Mouse (Mus musculus): ENCODE results near the gene Cx3cl1. TPM values are rescaled to one million over a fixed set of nuclear protein-coding genes. Genes with fewer than 3 reads are reported as not detected.
A peak's percentile ranks its signal among the peaks of the same experiment; 100 is the strongest.

Cx3cl1 gene
- polyA plus RNA-seq, 1 experiment from 2014 or later: 6.9 TPM

GRCm38 (mm10) chr8:94745476-94746184 lies 26.2 kb upstream of the Cx3cl1 start, which contains the start of gene Ccl22:
Gene Ccl22, plus strand, starts transcription at chr8:94745590.
- Histone ChIP-seq H3K36me3 (ENCODE audit: poor library complexity, severe bottlenecking) (no peaks in the 10 kb centered on the region), H3K9me3 (replicated peaks) (no peaks in the 10 kb centered on the region), H3K4me1 (no peaks in the 10 kb centered on the region), H3K4me3 (no peak within 1 kb of the TSS), H3K4me2 (no peak within 1 kb of the TSS), H3K27me3 (no peaks in the 10 kb centered on the region), H3K9ac (no peak within 1 kb of the TSS), H3K27ac (no peak within 1 kb of the TSS)
- ATAC-seq: no peak
- 91% methylated on average over 7 of the region's 7 CpGs for WGBS

GRCm38 (mm10) chr8:94746832-94747231 lies 25.0 kb upstream of the Cx3cl1 start:
- no peaks in the 10 kb centered on the region for H3K27me3 ChIP-seq
- no peak overlapping the region for H3K27ac ChIP-seq
- no peaks in the 10 kb centered on the region for H3K36me3 ChIP-seq (ENCODE audit: poor library complexity, severe bottlenecking)
- no peaks in the 10 kb centered on the region for H3K4me1 ChIP-seq
- no peak overlapping the region for H3K4me3 ChIP-seq
- H3K4me2 ChIP-seq: no peak overlapping the region
- WGBS: 89% methylated on average over 8 of the region's 8 CpGs
- H3K9me3 ChIP-seq (replicated peaks): no peaks in the 10 kb centered on the region
- ATAC-seq: no peak
- H3K9ac ChIP-seq: no peak overlapping the region

GRCm38 (mm10) chr8:94748363-94748762 lies 23.4 kb upstream of the Cx3cl1 start:
- ATAC-seq: no peak
- Histone ChIP-seq H3K36me3 (ENCODE audit: poor library complexity, severe bottlenecking) (no peaks in the 10 kb centered on the region), H3K27me3 (no peaks in the 10 kb centered on the region), H3K4me1 (no peaks in the 10 kb centered on the region), H3K4me2 (no peak overlapping the region), H3K9ac (no peak overlapping the region), H3K4me3 (no peak overlapping the region), H3K27ac (no peak overlapping the region), H3K9me3 (replicated peaks) (no peaks in the 10 kb centered on the region)
- 68% methylated on average over 4 of the region's 4 CpGs for WGBS

GRCm38 (mm10) chr8:94749942-94750341 lies 21.9 kb upstream of the Cx3cl1 start:
- no peak for ATAC-seq
- no peak overlapping the region for H3K27ac ChIP-seq
- no peaks in the 10 kb centered on the region for H3K4me1 ChIP-seq
- 89% methylated on average over 3 of the region's 3 CpGs for WGBS
- H3K27me3 ChIP-seq: no peaks in the 10 kb centered on the region
- H3K4me2 ChIP-seq: no peak overlapping the region
- no peaks in the 10 kb centered on the region for H3K36me3 ChIP-seq (ENCODE audit: poor library complexity, severe bottlenecking)
- no peak overlapping the region for H3K9ac ChIP-seq
- H3K4me3 ChIP-seq: no peak overlapping the region
- no peaks in the 10 kb centered on the region for H3K9me3 ChIP-seq (replicated peaks)

- H3K4me3 ChIP-seq: no peak overlapping the region
- no peaks in the 10 kb centered on the region for H3K4me1 ChIP-seq
- no peak overlapping the region for H3K4me2 ChIP-seq
- H3K36me3 ChIP-seq (ENCODE audit: poor library complexity, severe bottlenecking): no peaks in the 10 kb centered on the region
- H3K9ac ChIP-seq: no peak overlapping the region
- H3K9me3 ChIP-seq (replicated peaks): no peaks in the 10 kb centered on the region
- H3K27ac ChIP-seq: no peak overlapping the region
- 84% methylated on average over 10 of the region's 10 CpGs for WGBS
- no peaks in the 10 kb centered on the region for H3K27me3 ChIP-seq
- ATAC-seq: no peak
Observed at GRCm38 (mm10) chr8:94751023-94751849, 20.6 kb upstream of the Cx3cl1 start.

- Histone ChIP-seq H3K4me2 (no peak overlapping the region), H3K9ac (no peak overlapping the region), H3K4me1 (no peaks in the 10 kb centered on the region), H3K27me3 (no peaks in the 10 kb centered on the region), H3K4me3 (no peak overlapping the region), H3K9me3 (replicated peaks) (no peaks in the 10 kb centered on the region), H3K36me3 (ENCODE audit: poor library complexity, severe bottlenecking) (no peaks in the 10 kb centered on the region), H3K27ac (no peak overlapping the region)
- 87% methylated on average over 2 of the region's 2 CpGs for WGBS
- no peak for ATAC-seq
Observed at GRCm38 (mm10) chr8:94754006-94754405, 17.8 kb upstream of the Cx3cl1 start.

- Histone ChIP-seq H3K9ac (no peak overlapping the region), H3K4me1 (no peaks in the 10 kb centered on the region), H3K27me3 (no peaks in the 10 kb centered on the region), H3K36me3 (ENCODE audit: poor library complexity, severe bottlenecking) (no peaks in the 10 kb centered on the region), H3K4me3 (no peak overlapping the region), H3K9me3 (replicated peaks) (no peaks in the 10 kb centered on the region), H3K4me2 (no peak overlapping the region), H3K27ac (no peak overlapping the region)
- no peak for ATAC-seq
- WGBS: 74% methylated on average over 2 of the region's 2 CpGs
Observed at GRCm38 (mm10) chr8:94754486-94754885, 17.3 kb upstream of the Cx3cl1 start.

- 76% methylated on average over 9 of the region's 9 CpGs for WGBS
- Histone ChIP-seq H3K4me1 (peaks cover 14% of the 10 kb centered on the region), H3K27ac (no peak overlapping the region), H3K9ac (no peak overlapping the region), H3K27me3 (peaks cover 15% of the 10 kb centered on the region), H3K9me3 (replicated peaks) (no peaks in the 10 kb centered on the region), H3K36me3 (ENCODE audit: poor library complexity, severe bottlenecking) (no peaks in the 10 kb centered on the region), H3K4me3 (no peak overlapping the region), H3K4me2 (no peak overlapping the region)
- ATAC-seq: no peak
Observed at GRCm38 (mm10) chr8:94767035-94767434, 4.8 kb upstream of the Cx3cl1 start.

GRCm38 (mm10) chr8:94770945-94771344 lies 864 bp upstream of the Cx3cl1 start:
- no peak overlapping the region for H3K27ac ChIP-seq
- no peaks in the 10 kb centered on the region for H3K36me3 ChIP-seq (ENCODE audit: poor library complexity, severe bottlenecking)
- no peak overlapping the region for H3K4me2 ChIP-seq
- peaks cover 37% of the 10 kb centered on the region for H3K4me1 ChIP-seq
- no peak overlapping the region for H3K4me3 ChIP-seq
- H3K9me3 ChIP-seq (replicated peaks): no peaks in the 10 kb centered on the region
- 38% methylated on average over 6 of the region's 6 CpGs for WGBS
- ATAC-seq: no peak
- H3K9ac ChIP-seq: no peak overlapping the region
- peaks cover 17% of the 10 kb centered on the region for H3K27me3 ChIP-seq

GRCm38 (mm10) chr8:94773048-94773447 lies 1.2 kb downstream of the Cx3cl1 start:
- whole genome bisulfite sequencing: 45% methylated on average over 6 of the region's 6 CpGs
- Histone ChIP-seq H3K27ac (no peak overlapping the region), H3K9ac (0 out of 2 replicates have a peak overlapping the region, but pooled peaks have one; percentile 18), H3K4me3 (peak overlapping the region; percentile 55), H3K9me3 (replicated peaks) (no peaks in the 10 kb centered on the region), H3K4me2 (peak overlapping the region; percentile 73), H3K27me3 (peaks cover 17% of the 10 kb centered on the region), H3K36me3 (ENCODE audit: poor library complexity, severe bottlenecking) (no peaks in the 10 kb centered on the region), H3K4me1 (peaks cover 41% of the 10 kb centered on the region)
- no peak for ATAC-seq

GRCm38 (mm10) chr8:94773700-94774171 lies 1.9 kb downstream of the Cx3cl1 start:
- Histone ChIP-seq H3K4me2 (peak overlapping the region; percentile 73), H3K4me1 (peaks cover 48% of the 10 kb centered on the region), H3K9ac (peak overlapping the region; percentile 18; the same call in 1 of the 2 replicates), H3K4me3 (peak overlapping the region; percentile 55), H3K36me3 (ENCODE audit: poor library complexity, severe bottlenecking) (no peaks in the 10 kb centered on the region), H3K27ac (no peak overlapping the region; the same call in 1 of the 2 replicates), H3K27me3 (peaks cover 17% of the 10 kb centered on the region), H3K9me3 (replicated peaks) (no peaks in the 10 kb centered on the region)
- ATAC-seq: peak; percentile 28; the same call in 1 of the 2 replicates
- WGBS: 10% methylated on average over 12 of the region's 12 CpGs

GRCm38 (mm10) chr8:94774601-94775000 lies 2.8 kb downstream of the Cx3cl1 start:
- H3K9me3 ChIP-seq (replicated peaks): no peaks in the 10 kb centered on the region
- peaks cover 16% of the 10 kb centered on the region for H3K27me3 ChIP-seq
- H3K4me1 ChIP-seq: peaks cover 53% of the 10 kb centered on the region
- no peak for ATAC-seq
- H3K27ac ChIP-seq: no peak overlapping the region
- H3K4me2 ChIP-seq: no peak overlapping the region
- no peak overlapping the region for H3K4me3 ChIP-seq
- no peak overlapping the region for H3K9ac ChIP-seq
- H3K36me3 ChIP-seq (ENCODE audit: poor library complexity, severe bottlenecking): 0 out of 2 replicates have a peak, but pooled peaks cover under 1% of the 10 kb centered on the region
- WGBS: 88% methylated on average over 1 of the region's 1 CpGs
